Mouse (Mus musculus): ENCODE data around the gene Rptor.

DNA sequence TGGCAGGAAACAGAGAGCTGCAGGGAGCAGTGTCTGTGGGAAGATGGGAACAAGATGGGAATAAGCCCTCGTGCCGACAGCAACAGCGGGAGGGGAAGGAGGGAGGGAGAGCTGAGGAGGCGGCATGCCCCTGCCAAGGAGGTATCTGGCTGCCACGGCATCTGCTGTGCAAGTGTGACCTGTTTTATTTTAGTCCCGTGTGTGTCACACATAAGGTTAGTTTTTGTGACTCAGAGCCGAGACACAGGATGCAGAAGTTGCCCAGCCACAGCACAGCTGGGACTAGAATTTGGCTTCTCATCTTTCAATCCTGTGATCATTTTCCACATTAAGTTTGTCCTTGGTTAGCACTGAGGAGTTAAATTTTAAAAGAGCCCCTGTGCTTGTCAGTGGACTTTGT, 193.7 kb downstream of the Rptor start:
- TF ChIP-seq CTCF (IDR thresholded peaks at IDR 0.05; ENCODE audit: insufficient read depth, low read length) (no peak), POLR2A (IDR thresholded peaks at IDR 0.05; ENCODE audit: borderline replicate concordance, extremely low read depth, low read depth, low read length) (no peak)
